9 mouse cellular contexts compared by ENCODE assay signal in the genomic region with DNA sequence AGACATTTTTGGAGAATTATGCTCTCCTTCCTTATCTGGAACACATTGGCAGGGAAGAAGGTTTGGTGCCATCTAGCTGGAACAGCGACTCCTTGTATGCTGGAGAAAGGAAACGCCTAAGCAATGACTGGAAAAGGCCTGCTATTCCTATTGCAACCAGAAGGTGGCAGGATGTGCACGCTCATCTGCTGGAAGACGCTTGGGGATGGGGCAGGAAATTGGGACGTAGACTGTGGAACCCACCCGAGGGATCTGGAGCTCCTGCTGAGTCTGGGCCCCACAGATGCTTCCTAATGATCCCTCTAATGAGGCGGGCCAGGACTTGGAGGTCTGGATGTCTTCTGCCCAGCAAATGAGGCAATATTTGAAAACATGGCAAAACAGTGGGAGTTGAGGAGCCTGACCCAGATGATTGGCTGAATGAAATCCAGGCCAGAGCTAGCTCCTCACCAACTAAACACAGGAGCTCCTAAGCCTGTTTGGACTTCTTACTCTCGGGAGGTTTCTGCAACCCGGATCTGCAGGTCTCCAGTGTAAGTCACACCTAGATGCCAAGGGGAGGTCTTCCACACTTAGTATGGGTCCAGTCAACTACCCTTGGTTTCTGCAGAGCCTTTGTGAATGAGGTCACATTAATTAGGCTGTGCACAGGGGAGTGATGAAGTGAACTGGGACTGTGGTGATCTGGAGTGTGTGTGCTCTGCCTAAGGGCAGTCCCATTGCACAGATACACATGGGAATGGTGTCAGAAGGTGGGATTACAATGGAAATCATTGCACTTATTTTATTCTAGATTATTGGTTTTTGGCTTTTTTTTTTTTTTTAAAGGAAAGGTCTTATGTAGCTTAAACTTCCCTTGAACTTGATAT. TPM values are rescaled to one million over a fixed set of nuclear protein-coding genes. Genes with fewer than 3 reads are reported as not detected.
DNase-seq lines count a peak whose midpoint lies in the region; ATAC-seq and TF ChIP-seq lines count a peak whose summit lies in the region.
"Had no signal": no experiment of that assay in that cellular context is flagged by ENCODE, and none has a peak within 500 bp of the region (broad histone marks: within the 10 kb centered on the region; RNA-seq: fewer than 3 reads in every experiment).

No protein-coding gene starts in this region.

- 0 out of 2 replicates have a peak, but pooled peaks cover 2% of the 10 kb centered on the region for H3K4me1 ChIP-seq in limb, embryonic 12.5 days (replicated peaks)
- H3K4me1 ChIP-seq in midbrain, postnatal 0 days (ENCODE audit: insufficient read depth, low read length) = no peaks in the 10 kb centered on the region
- H3K4me1 ChIP-seq in stomach, postnatal 0 days (replicated peaks; ENCODE audit: control insufficient read depth, insufficient read depth) = no peaks in the 10 kb centered on the region
- H3K4me1 ChIP-seq: embryonic facial prominence, embryonic 15.5 days had no signal

- 0 out of 2 replicates have a peak, but pooled peaks have one; percentile 33 for ATAC-seq in limb, embryonic 12.5 days (ENCODE audit: insufficient number of reproducible peaks, insufficient read depth, low FRiP score, low TSS enrichment, low read depth)
- ATAC-seq in midbrain, postnatal 0 days (ENCODE audit: low FRiP score) = peak; percentile 58; the same call in 1 of the 2 replicates
- peak; percentile 54; the same call in 1 of the 2 replicates for ATAC-seq in stomach, postnatal 0 days (ENCODE audit: low FRiP score, low TSS enrichment)

- no peak for TF ChIP-seq EP300 in stomach, postnatal 0 days (optimal IDR thresholded peaks at IDR 0.05)

- no peak overlapping the region for H3K9ac ChIP-seq in limb, embryonic 12.5 days (replicated peaks)
- H3K9ac ChIP-seq in midbrain, postnatal 0 days (replicated peaks; ENCODE audit: low read length, poor library complexity, severe bottlenecking) = no peak overlapping the region
- H3K9ac ChIP-seq in stomach, postnatal 0 days (ENCODE audit: low read length) = no peak overlapping the region
- H3K9ac ChIP-seq: embryonic facial prominence, embryonic 15.5 days had no signal

- WGBS in limb, embryonic 12.5 days = 4% methylated on average over 9 of the region's 9 CpGs
- 6% methylated on average over 9 of the region's 9 CpGs for WGBS in midbrain, postnatal 0 days
- 5% methylated on average over 9 of the region's 9 CpGs for WGBS in stomach, postnatal 0 days

- no peaks in the 10 kb centered on the region for H3K27me3 ChIP-seq in limb, embryonic 12.5 days
- no peaks in the 10 kb centered on the region for H3K27me3 ChIP-seq in midbrain, postnatal 0 days (ENCODE audit: insufficient read depth, low read length)
- H3K27me3 ChIP-seq in stomach, postnatal 0 days (ENCODE audit: control insufficient read depth, insufficient read depth, low read length) = no peaks in the 10 kb centered on the region
- H3K27me3 ChIP-seq: embryonic facial prominence, embryonic 15.5 days had no signal

- no peak overlapping the region for H3K4me3 ChIP-seq in limb, embryonic 12.5 days (replicated peaks)
- H3K4me3 ChIP-seq in midbrain, postnatal 0 days (ENCODE audit: low read depth, low read length) = no peak overlapping the region
- H3K4me3 ChIP-seq in stomach, postnatal 0 days (ENCODE audit: low read depth, low read length) = no peak overlapping the region
- H3K4me3 ChIP-seq: embryonic facial prominence, embryonic 15.5 days had no signal

- no peak overlapping the region for H3K27ac ChIP-seq in limb, embryonic 12.5 days
- H3K27ac ChIP-seq in midbrain, postnatal 0 days (ENCODE audit: low read depth, low read length) = no peak overlapping the region
- H3K27ac ChIP-seq in stomach, postnatal 0 days (replicated peaks) = no peak overlapping the region
- H3K27ac ChIP-seq: embryonic facial prominence, embryonic 15.5 days had no signal

- peak overlapping the region; percentile 23; the same call in 1 of the 2 replicates for H3K4me2 ChIP-seq in limb, embryonic 12.5 days
- H3K4me2 ChIP-seq in midbrain, postnatal 0 days (ENCODE audit: low read depth, low read length, poor library complexity, severe bottlenecking) = peak overlapping the region; percentile 26; the same call in 1 of the 2 replicates
- H3K4me2 ChIP-seq in stomach, postnatal 0 days (replicated peaks; ENCODE audit: low read depth) = no peak overlapping the region
- H3K4me2 ChIP-seq: embryonic facial prominence, embryonic 15.5 days had no signal

- peak; percentile 100 for TF ChIP-seq CTCF in midbrain, postnatal 0 days (IDR thresholded peaks at IDR 0.05)
- peak; percentile 99 for TF ChIP-seq CTCF in stomach, postnatal 0 days (IDR thresholded peaks at IDR 0.05; ENCODE audit: low read depth)

- H3K9me3 ChIP-seq in limb, embryonic 12.5 days = no peaks in the 10 kb centered on the region
- H3K9me3 ChIP-seq in midbrain, postnatal 0 days (ENCODE audit: low read length) = no peaks in the 10 kb centered on the region
- no peaks in the 10 kb centered on the region for H3K9me3 ChIP-seq in stomach, postnatal 0 days (ENCODE audit: control insufficient read depth, low read length)
- H3K9me3 ChIP-seq: embryonic facial prominence, embryonic 15.5 days had no signal

- peak; percentile 7 for DNase-seq in spleen, adult 12 weeks (ENCODE audit: low spot score)
- no peak for DNase-seq in spleen, postnatal 36 days (ENCODE audit: low spot score in 2 of 2)
- DNase-seq in cerebellum, postnatal 14 days = peak; percentile 87 to 89
- peak; percentile 59 to 77 for DNase-seq in frontal cortex, postnatal 14 days (ENCODE audit: low spot score in 2 of 2)
- DNase-seq in kidney, adult 9 months = peak; percentile 66
- DNase-seq in midbrain, postnatal 0 days (ENCODE audit: low spot score) = peak; percentile 89
- DNase-seq in stomach, postnatal 0 days (ENCODE audit: low spot score) = peak; percentile 64

- no peaks in the 10 kb centered on the region for H3K36me3 ChIP-seq in limb, embryonic 12.5 days
- no peaks in the 10 kb centered on the region for H3K36me3 ChIP-seq in midbrain, postnatal 0 days (ENCODE audit: insufficient read depth, low read length)
- H3K36me3 ChIP-seq in stomach, postnatal 0 days (ENCODE audit: control insufficient read depth, insufficient read depth, low read length) = no peaks in the 10 kb centered on the region
- H3K36me3 ChIP-seq: embryonic facial prominence, embryonic 15.5 days had no signal

RNA-seq across cellular contexts. Expression of a gene that starts 49.6 kb away (rescaled TPM):
- polyA plus RNA-seq in limb, embryonic 12.5 days (2016; fragmentation: Nextera tagmentation; extraction: Ambion mirVana) = 246 and 248 TPM in 2 replicates
- 59.2 and 63.2 TPM in 2 replicates for total RNA-seq in midbrain, postnatal 0 days (2014; rRNA removed)
- polyA plus RNA-seq in midbrain, postnatal 0 days (2015; fragmentation: Nextera tagmentation; extraction: Ambion mirVana) = 63.5 and 67.4 TPM in 2 replicates
- 59.5 and 59.8 TPM in 2 replicates for polyA plus RNA-seq in stomach, postnatal 0 days (2015; fragmentation: Nextera tagmentation; extraction: Ambion mirVana)

RNA-seq across cellular contexts. Expression of a gene that starts 58.0 kb away (rescaled TPM):
- 264 and 265 TPM in 2 replicates for polyA plus RNA-seq in limb, embryonic 12.5 days (2016; fragmentation: Nextera tagmentation; extraction: Ambion mirVana)
- total RNA-seq in midbrain, postnatal 0 days (2014; rRNA removed) = 133 and 147 TPM in 2 replicates
- polyA plus RNA-seq in midbrain, postnatal 0 days (2015; fragmentation: Nextera tagmentation; extraction: Ambion mirVana) = 235 and 252 TPM in 2 replicates
- 508 and 530 TPM in 2 replicates for polyA plus RNA-seq in stomach, postnatal 0 days (2015; fragmentation: Nextera tagmentation; extraction: Ambion mirVana)

Comparison
In these comparisons a context has a peak if more than half of its experiments do, and no peak if none do; other contexts are left out.
1. DNase-seq: peak in spleen, adult 12 weeks (single experiment), cerebellum, postnatal 14 days (2 of 2), frontal cortex, postnatal 14 days (2 of 2), kidney, adult 9 months (single experiment), midbrain, postnatal 0 days (single experiment) and stomach, postnatal 0 days (single experiment); none in spleen, postnatal 36 days (0 of 2).
2. Peak in every context shown above with its lines, with median percentiles within 50 percentile points of each other: ATAC-seq.